Mouse (Mus musculus): ENCODE measurements at regions not wholly inside any gene's neighbourhood (a gene's known extent, or its start where the extent isn't known, plus 50 kb on each side); places are given as distances from the start of the nearest gene placed in this dataset.

DNA sequence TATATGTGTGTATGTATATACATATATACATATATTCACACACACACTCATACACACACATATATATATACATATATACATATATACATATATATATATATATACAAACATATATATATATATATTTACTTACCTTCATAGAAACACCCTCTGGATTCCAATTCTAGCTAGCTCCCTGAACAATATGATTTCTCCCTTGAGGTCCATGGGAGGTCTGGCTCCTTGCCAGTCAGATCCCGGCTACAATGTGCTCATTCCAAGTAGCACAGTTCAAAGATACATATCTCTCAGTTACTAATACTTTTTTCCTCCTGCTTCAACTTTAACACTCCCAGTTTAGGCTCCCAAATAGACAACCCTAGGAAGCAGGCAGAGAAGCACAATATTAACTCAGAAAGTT, 624.8 kb upstream of the Gm19410 start:
- 66% methylated on average over 1 of the region's 1 CpGs for WGBS
- Histone ChIP-seq H3K9ac (ENCODE audit: low read length) (no peak overlapping the region), H3K36me3 (ENCODE audit: control insufficient read depth, insufficient read depth, low read length) (no peaks in the 10 kb centered on the region)

DNA sequence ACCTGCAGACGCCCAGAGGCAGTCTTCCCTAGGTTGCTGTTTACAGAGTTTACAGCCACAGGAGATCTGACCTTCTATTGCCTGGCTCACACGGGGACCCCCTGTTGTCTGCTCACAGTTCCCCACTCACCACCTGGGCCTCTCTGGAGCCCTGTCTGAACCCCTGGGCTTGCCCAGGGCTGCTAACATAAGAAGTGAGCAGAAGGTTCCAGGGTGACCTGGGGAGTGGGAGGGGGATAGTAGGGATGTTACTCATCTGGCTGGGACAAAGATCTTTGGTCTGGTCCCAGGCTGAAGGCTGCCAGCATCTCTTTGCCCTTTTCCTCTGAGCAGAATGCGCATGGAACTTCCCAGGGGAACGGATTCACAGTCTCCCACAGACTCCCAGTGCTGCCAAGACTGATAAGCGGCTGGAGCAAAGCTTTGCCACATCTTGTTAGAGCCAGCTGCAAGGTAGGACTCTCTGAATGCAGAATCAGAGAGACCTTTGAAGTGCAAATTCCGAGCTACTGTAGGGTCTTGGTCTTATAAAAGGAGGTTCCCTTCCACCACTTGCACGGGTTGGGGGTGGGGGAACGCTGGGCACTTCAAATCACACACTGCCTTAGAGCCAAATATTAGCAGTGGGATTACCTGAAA, 622.5 kb upstream of the Gm19410 start:
- no peak overlapping the region for H3K27ac ChIP-seq (ENCODE audit: low read depth)
- ATAC-seq (replicated peaks; ENCODE audit: low FRiP score, low TSS enrichment, low read depth) (no peak), DNase-seq (ENCODE audit: low spot score) (no peak)
- H3K4me3 ChIP-seq (ENCODE audit: low read depth, low read length), result no peak overlapping the region
- H3K4me1 ChIP-seq (replicated peaks; ENCODE audit: control insufficient read depth, insufficient read depth, low read length), result no peaks in the 10 kb centered on the region; the same call in 1 of the 2 replicates
- H3K36me3 ChIP-seq (ENCODE audit: control insufficient read depth, insufficient read depth, low read length), result no peaks in the 10 kb centered on the region
- H3K27me3 ChIP-seq (replicated peaks; ENCODE audit: control insufficient read depth, insufficient read depth, low read length), result no peaks in the 10 kb centered on the region
- 24% methylated on average over 8 of the region's 8 CpGs for WGBS
- H3K9ac ChIP-seq (ENCODE audit: low read length), result no peak overlapping the region
- no peak overlapping the region for H3K4me2 ChIP-seq (ENCODE audit: low read length)
- H3K9me3 ChIP-seq (ENCODE audit: control insufficient read depth, low read length), result no peaks in the 10 kb centered on the region

More for the DNA sequence above, 624.8 kb upstream of the Gm19410 start:
- Histone ChIP-seq H3K4me3 (ENCODE audit: low read depth, low read length) (no peak overlapping the region), H3K9me3 (ENCODE audit: control insufficient read depth, low read length) (no peaks in the 10 kb centered on the region), H3K27me3 (replicated peaks; ENCODE audit: control insufficient read depth, insufficient read depth, low read length) (no peaks in the 10 kb centered on the region), H3K27ac (ENCODE audit: low read depth) (no peak overlapping the region), H3K4me2 (ENCODE audit: low read length) (no peak overlapping the region), H3K4me1 (replicated peaks; ENCODE audit: control insufficient read depth, insufficient read depth, low read length) (no peaks in the 10 kb centered on the region; the same call in 1 of the 2 replicates)
- DNase-seq (ENCODE audit: low spot score) (no peak), ATAC-seq (replicated peaks; ENCODE audit: low FRiP score, low TSS enrichment, low read depth) (no peak)

DNA sequence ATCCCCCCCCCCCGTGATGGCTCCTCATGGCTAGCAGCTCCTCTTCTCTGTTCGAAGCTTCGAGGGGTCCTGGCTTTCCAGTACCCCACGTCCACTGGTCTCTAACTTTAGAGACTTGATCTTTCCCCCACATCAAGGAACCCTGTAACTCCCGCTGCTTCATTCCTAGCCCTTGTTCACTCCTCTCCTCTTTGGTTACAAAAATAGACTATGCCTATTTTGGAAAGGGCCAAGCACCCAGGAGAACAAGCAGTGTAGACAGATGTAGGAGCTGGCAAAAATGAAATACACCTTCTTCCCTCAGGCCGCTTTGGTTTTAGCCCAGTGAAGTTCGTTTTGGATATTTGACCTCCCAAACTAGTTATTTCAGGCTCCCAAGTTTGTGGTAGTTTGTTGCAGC, 621.9 kb upstream of the Gm19410 start:
- Histone ChIP-seq H3K4me2 (ENCODE audit: low read length) (no peak overlapping the region), H3K4me3 (ENCODE audit: low read depth, low read length) (no peak overlapping the region), H3K27me3 (replicated peaks; ENCODE audit: control insufficient read depth, insufficient read depth, low read length) (no peaks in the 10 kb centered on the region), H3K9me3 (ENCODE audit: control insufficient read depth, low read length) (no peaks in the 10 kb centered on the region), H3K9ac (ENCODE audit: low read length) (no peak overlapping the region), H3K27ac (ENCODE audit: low read depth) (no peak overlapping the region), H3K4me1 (replicated peaks; ENCODE audit: control insufficient read depth, insufficient read depth, low read length) (no peaks in the 10 kb centered on the region; the same call in 1 of the 2 replicates), H3K36me3 (ENCODE audit: control insufficient read depth, insufficient read depth, low read length) (no peaks in the 10 kb centered on the region)
- ATAC-seq (replicated peaks; ENCODE audit: low FRiP score, low TSS enrichment, low read depth), result no peak
- DNase-seq (ENCODE audit: low spot score), result no peak
- 48% methylated on average over 7 of the region's 7 CpGs for WGBS

DNA sequence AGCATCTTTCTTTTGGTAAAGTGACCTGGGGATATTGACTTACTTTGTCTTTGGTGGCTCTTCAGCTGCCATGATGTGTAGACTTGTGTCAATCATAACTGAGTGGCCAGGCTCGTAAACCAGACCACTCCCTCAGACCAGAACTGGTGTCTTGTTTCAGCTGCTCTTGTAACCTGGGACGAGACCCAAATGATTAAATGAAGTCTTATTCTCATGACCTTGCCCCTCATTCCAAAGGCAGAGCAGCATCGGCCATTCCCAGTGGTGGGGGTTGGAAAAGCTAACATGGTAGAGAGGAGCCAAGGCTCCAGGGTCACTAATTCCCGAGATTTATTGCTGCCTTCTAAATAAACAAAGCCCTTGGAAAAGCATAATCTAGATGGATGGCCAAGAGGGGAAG, 621.2 kb upstream of the Gm19410 start:
- DNase-seq (ENCODE audit: low spot score) (no peak), ATAC-seq (replicated peaks; ENCODE audit: low FRiP score, low TSS enrichment, low read depth) (no peak)
- H3K27ac ChIP-seq (ENCODE audit: low read depth), result no peak overlapping the region
- H3K36me3 ChIP-seq (ENCODE audit: control insufficient read depth, insufficient read depth, low read length), result no peaks in the 10 kb centered on the region
- H3K4me3 ChIP-seq (ENCODE audit: low read depth, low read length), result no peak overlapping the region
- no peaks in the 10 kb centered on the region for H3K9me3 ChIP-seq (ENCODE audit: control insufficient read depth, low read length)
- no peaks in the 10 kb centered on the region for H3K27me3 ChIP-seq (replicated peaks; ENCODE audit: control insufficient read depth, insufficient read depth, low read length)
- WGBS, result 12% methylated on average over 4 of the region's 4 CpGs
- H3K4me2 ChIP-seq (ENCODE audit: low read length), result no peak overlapping the region
- H3K4me1 ChIP-seq (replicated peaks; ENCODE audit: control insufficient read depth, insufficient read depth, low read length), result no peaks in the 10 kb centered on the region; the same call in 1 of the 2 replicates
- no peak overlapping the region for H3K9ac ChIP-seq (ENCODE audit: low read length)

DNA sequence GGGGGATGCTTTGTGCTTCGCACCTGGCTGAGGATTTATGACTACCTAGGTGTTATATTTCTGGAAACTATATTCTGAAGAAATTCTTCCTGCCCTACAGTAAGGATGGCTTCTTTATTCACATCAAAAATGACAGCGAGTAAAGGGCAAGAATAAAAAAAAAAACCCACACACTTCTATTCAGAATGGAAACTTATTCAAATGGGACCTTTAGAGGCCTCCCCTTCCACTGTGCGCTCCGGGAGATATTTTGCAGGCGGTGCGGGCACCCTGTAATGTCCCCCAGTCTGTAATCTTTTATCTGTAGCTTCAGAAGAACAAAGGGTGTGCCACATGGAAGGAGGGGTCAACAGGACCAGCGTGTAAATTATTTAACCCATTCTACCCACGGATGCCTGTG, 618.1 kb upstream of the Gm19410 start:
- H3K9me3 ChIP-seq (ENCODE audit: control insufficient read depth, low read length), result no peaks in the 10 kb centered on the region
- no peaks in the 10 kb centered on the region for H3K36me3 ChIP-seq (ENCODE audit: control insufficient read depth, insufficient read depth, low read length)
- H3K4me3 ChIP-seq (ENCODE audit: low read depth, low read length), result no peak overlapping the region
- H3K4me1 ChIP-seq (replicated peaks; ENCODE audit: control insufficient read depth, insufficient read depth, low read length), result no peaks in the 10 kb centered on the region; the same call in 1 of the 2 replicates
- no peaks in the 10 kb centered on the region for H3K27me3 ChIP-seq (replicated peaks; ENCODE audit: control insufficient read depth, insufficient read depth, low read length)
- no peak overlapping the region for H3K4me2 ChIP-seq (ENCODE audit: low read length)
- WGBS, result 89% methylated on average over 8 of the region's 8 CpGs
- no peak for ATAC-seq (replicated peaks; ENCODE audit: low FRiP score, low TSS enrichment, low read depth)
- H3K9ac ChIP-seq (ENCODE audit: low read length), result no peak overlapping the region
- no peak for DNase-seq (ENCODE audit: low spot score)
- H3K27ac ChIP-seq (ENCODE audit: low read depth), result no peak overlapping the region

DNA sequence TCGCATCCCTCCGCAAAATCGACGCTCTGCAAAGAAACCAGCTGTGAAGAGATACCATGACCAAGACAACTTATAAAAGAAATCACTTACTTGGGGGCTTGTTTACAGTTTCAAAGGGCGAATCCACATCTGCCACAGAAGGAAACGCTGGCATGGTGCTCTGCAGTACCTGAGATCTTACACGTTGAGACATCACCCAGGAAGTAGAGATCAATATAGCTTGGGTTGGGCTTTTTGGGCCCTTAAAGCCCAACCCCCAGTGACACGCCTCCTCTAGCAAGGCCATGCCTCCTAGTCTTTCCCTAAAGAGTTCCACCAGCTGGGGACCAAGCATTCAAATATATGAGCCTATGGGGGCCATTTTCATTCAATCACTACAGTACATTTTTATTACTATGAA, 617.6 kb upstream of the Gm19410 start:
- WGBS, result 92% methylated on average over 8 of the region's 8 CpGs
- ATAC-seq (replicated peaks; ENCODE audit: low FRiP score, low TSS enrichment, low read depth) (no peak), DNase-seq (ENCODE audit: low spot score) (no peak)
- H3K9ac ChIP-seq (ENCODE audit: low read length), result no peak overlapping the region
- no peak overlapping the region for H3K4me2 ChIP-seq (ENCODE audit: low read length)
- no peak overlapping the region for H3K27ac ChIP-seq (ENCODE audit: low read depth)
- H3K4me3 ChIP-seq (ENCODE audit: low read depth, low read length), result no peak overlapping the region
- no peaks in the 10 kb centered on the region; the same call in 1 of the 2 replicates for H3K4me1 ChIP-seq (replicated peaks; ENCODE audit: control insufficient read depth, insufficient read depth, low read length)
- H3K9me3 ChIP-seq (ENCODE audit: control insufficient read depth, low read length), result no peaks in the 10 kb centered on the region
- no peaks in the 10 kb centered on the region for H3K36me3 ChIP-seq (ENCODE audit: control insufficient read depth, insufficient read depth, low read length)
- H3K27me3 ChIP-seq (replicated peaks; ENCODE audit: control insufficient read depth, insufficient read depth, low read length), result no peaks in the 10 kb centered on the region

DNA sequence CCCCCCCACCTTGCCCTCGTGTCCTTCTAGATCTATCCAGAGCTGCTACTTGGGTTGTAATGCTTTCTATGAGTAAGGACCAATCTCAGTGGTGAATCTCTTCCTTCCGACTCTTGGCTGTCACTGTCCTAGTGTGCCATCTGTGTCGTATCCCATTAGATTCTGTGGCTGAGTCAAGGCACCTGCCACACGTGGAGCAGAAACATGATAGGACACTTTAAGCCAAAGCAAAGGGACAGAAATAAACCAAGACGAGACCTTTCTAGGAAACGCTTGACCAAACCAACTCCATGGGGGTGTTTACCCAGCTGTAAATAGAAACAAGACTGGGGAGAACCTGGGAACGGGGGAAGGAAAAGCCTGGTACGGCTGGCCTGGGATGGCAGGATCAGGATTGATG, 613.0 kb upstream of the Gm19410 start:
- WGBS, result 68% methylated on average over 8 of the region's 8 CpGs
- no peaks in the 10 kb centered on the region for H3K4me1 ChIP-seq (replicated peaks; ENCODE audit: control insufficient read depth, insufficient read depth, low read length)
- no peaks in the 10 kb centered on the region for H3K27me3 ChIP-seq (replicated peaks; ENCODE audit: control insufficient read depth, insufficient read depth, low read length)
- no peaks in the 10 kb centered on the region for H3K36me3 ChIP-seq (ENCODE audit: control insufficient read depth, insufficient read depth, low read length)
- ATAC-seq (replicated peaks; ENCODE audit: low FRiP score, low TSS enrichment, low read depth) (no peak), DNase-seq (ENCODE audit: low spot score) (no peak)
- H3K9me3 ChIP-seq (ENCODE audit: control insufficient read depth, low read length), result no peaks in the 10 kb centered on the region
- no peak overlapping the region for H3K4me3 ChIP-seq (ENCODE audit: low read depth, low read length)
- no peak overlapping the region for H3K9ac ChIP-seq (ENCODE audit: low read length)
- no peak overlapping the region for H3K4me2 ChIP-seq (ENCODE audit: low read length)
- H3K27ac ChIP-seq (ENCODE audit: low read depth), result no peak overlapping the region

DNA sequence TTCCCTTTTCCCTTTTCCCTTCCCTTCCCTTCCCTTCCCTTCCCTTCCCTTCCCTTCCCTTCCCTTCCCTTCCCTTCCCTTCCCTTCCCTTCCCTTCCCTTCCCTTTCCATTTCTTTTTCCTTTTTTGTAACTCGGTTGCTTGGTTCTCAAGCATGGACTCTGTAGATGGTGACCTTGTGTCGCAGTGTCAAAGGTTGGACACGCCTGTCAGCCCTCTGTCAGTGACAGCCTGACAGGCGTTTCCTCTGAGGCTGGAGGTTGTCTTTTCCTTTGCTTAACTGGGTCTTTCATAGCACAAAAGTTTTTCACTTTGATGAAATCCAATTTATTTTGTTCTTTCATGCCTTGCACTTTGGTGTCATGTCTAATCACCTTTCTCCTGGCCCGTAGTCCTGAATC, 609.3 kb upstream of the Gm19410 start:
- no peaks in the 10 kb centered on the region for H3K9me3 ChIP-seq (ENCODE audit: control insufficient read depth, low read length)
- no peaks in the 10 kb centered on the region for H3K36me3 ChIP-seq (ENCODE audit: control insufficient read depth, insufficient read depth, low read length)
- no peaks in the 10 kb centered on the region for H3K4me1 ChIP-seq (replicated peaks; ENCODE audit: control insufficient read depth, insufficient read depth, low read length)
- no peak overlapping the region for H3K9ac ChIP-seq (ENCODE audit: low read length)
- no peaks in the 10 kb centered on the region for H3K27me3 ChIP-seq (replicated peaks; ENCODE audit: control insufficient read depth, insufficient read depth, low read length)
- DNase-seq (ENCODE audit: low spot score) (no peak), ATAC-seq (replicated peaks; ENCODE audit: low FRiP score, low TSS enrichment, low read depth) (no peak)
- no peak overlapping the region for H3K4me3 ChIP-seq (ENCODE audit: low read depth, low read length)
- no peak overlapping the region for H3K4me2 ChIP-seq (ENCODE audit: low read length)
- H3K27ac ChIP-seq (ENCODE audit: low read depth), result no peak overlapping the region
- 61% methylated on average over 5 of the region's 5 CpGs for WGBS

DNA sequence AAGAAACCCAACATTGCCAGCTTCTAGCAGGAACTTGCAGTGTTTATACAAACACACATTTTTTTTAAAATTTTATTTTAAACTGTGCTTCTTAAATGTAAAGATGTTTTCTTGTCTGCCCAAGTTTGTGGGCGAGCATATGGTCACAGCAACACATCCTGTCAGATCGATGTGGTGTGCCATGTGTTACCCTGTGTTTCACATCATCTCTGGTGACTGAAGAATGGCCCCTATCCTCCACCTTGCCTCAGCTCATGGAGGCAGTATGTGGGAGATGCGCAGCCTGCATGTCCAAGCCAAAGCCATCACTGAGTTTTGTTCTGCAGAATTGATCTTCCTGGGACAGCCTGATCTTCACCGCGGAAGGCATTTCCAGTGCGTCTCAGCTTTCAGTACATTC, 607.9 kb upstream of the Gm19410 start:
- Histone ChIP-seq H3K27me3 (replicated peaks; ENCODE audit: control insufficient read depth, insufficient read depth, low read length) (no peaks in the 10 kb centered on the region), H3K36me3 (ENCODE audit: control insufficient read depth, insufficient read depth, low read length) (no peaks in the 10 kb centered on the region), H3K9me3 (ENCODE audit: control insufficient read depth, low read length) (no peaks in the 10 kb centered on the region), H3K4me3 (ENCODE audit: low read depth, low read length) (no peak overlapping the region), H3K4me1 (replicated peaks; ENCODE audit: control insufficient read depth, insufficient read depth, low read length) (no peaks in the 10 kb centered on the region), H3K4me2 (ENCODE audit: low read length) (no peak overlapping the region), H3K9ac (ENCODE audit: low read length) (no peak overlapping the region), H3K27ac (ENCODE audit: low read depth) (no peak overlapping the region)
- ATAC-seq (replicated peaks; ENCODE audit: low FRiP score, low TSS enrichment, low read depth) (no peak), DNase-seq (ENCODE audit: low spot score) (no peak)
- 77% methylated on average over 6 of the region's 6 CpGs for WGBS

Measured in intestine, embryonic 14.5 days (tissue).